Mouse (Mus musculus) heart, embryonic 16.5 days (tissue): Measurements from ENCODE around the gene Rnf26. TPM values are rescaled to one million over a fixed set of nuclear protein-coding genes. Genes with fewer than 3 reads are reported as not detected.
A peak's percentile ranks its signal among the peaks of the same experiment; 100 is the strongest.

Experiments used
- ATAC-seq: fragments of 200-750 bp; cut with Nextera tagmentation; replicated peaks from 2 replicates; pipeline ENCODE4 v1.8.0; 2017; ENCODE audit warnings: moderate number of reproducible peaks; ENCODE audit not compliant: insufficient read depth, low FRiP score; ENCODE audit errors: extremely low read depth
- H3K27ac ChIP-seq: fragments of 300-500 bp; sonication (generic); 2 replicates; pipeline ENCODE4 v1.5.1; 2014; ENCODE audit warnings: mild to moderate bottlenecking, low read length, control low read depth, moderate library complexity
- H3K27me3 ChIP-seq: fragments of 300-500 bp; sonication (generic); 2 replicates; pipeline ENCODE4 v1.6.1; 2014; ENCODE audit warnings: low read length, mixed read lengths; ENCODE audit not compliant: control insufficient read depth, insufficient read depth
- H3K36me3 ChIP-seq: fragments of 300-500 bp; sonication (generic); 2 replicates; pipeline ENCODE4 v1.6.1; 2014; ENCODE audit not compliant: control insufficient read depth, insufficient read depth
- H3K4me1 ChIP-seq: fragments of 300-500 bp; sonication (generic); 2 replicates; pipeline ENCODE4 v1.6.1; 2014; ENCODE audit warnings: low read length, mixed read lengths; ENCODE audit not compliant: control insufficient read depth, insufficient read depth
- H3K4me2 ChIP-seq: fragments of 300-500 bp; sonication (generic); 2 replicates; pipeline ENCODE4 v1.6.1; 2014; ENCODE audit warnings: low read depth, mild to moderate bottlenecking, control low read depth, low read length
- H3K4me3 ChIP-seq: fragments of 300-500 bp; sonication (generic); 2 replicates; pipeline ENCODE4 v1.5.1; 2014; ENCODE audit warnings: mild to moderate bottlenecking, control low read depth, low read length
- H3K9ac ChIP-seq: fragments of 300-500 bp; sonication (generic); 2 replicates; pipeline ENCODE4 v1.6.1; 2014; ENCODE audit warnings: low read length, control low read depth
- H3K9me3 ChIP-seq: fragments of 300-500 bp; sonication (generic); replicated peaks from 2 replicates; pipeline ENCODE4 v1.6.1; 2016; ENCODE audit warnings: low read length; ENCODE audit not compliant: control insufficient read depth
- WGBS: fragments of 180-500 bp; shearing (Covaris S2); extraction: QIAGEN DNeasy Blood & Tissue Kit; methylation state at CpG from one replicate; pipeline ENCODE4 v1.1.7; 2014; 5-methylcytosine and 5-hydroxymethylcytosine counted together
- polyA plus RNA-seq: library from polyadenylated mRNA; unstranded; fragments of >200 nt; fragmentation: Nextera tagmentation; extraction: Ambion mirVana; gene quantifications from 2 replicates; pipeline ENCODE4 v1.2.1, GENCODE M21; 2015

Rnf26 gene
- polyA plus RNA-seq, 1 experiment from 2014 or later: 31.7 TPM

DNA sequence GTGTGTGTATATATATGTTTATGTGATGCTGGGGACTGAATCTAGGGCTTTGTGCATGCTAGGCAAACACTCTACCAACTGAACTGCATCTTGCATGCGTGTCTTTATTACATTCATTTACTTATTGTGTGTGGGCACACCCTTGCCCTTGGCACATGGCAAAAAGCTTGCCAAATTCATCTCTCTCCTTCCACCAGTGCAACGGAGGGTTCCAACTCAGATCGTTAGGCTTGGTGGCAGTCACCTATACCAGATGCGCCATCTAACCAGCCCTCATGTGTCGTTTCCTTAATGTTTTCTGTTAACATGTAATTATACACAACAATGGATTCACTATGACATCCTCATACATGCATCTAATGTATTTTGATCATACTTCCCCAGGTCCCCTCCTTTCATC, 31.1 kb downstream of the Rnf26 start:
- 89% methylated on average over 5 of the region's 5 CpGs for WGBS
- no peaks in the 10 kb centered on the region for H3K9me3 ChIP-seq
- no peak overlapping the region for H3K4me2 ChIP-seq
- no peak overlapping the region for H3K9ac ChIP-seq
- no peak for ATAC-seq
- H3K36me3 ChIP-seq: no peaks in the 10 kb centered on the region
- peaks cover 57% of the 10 kb centered on the region for H3K4me1 ChIP-seq
- H3K27ac ChIP-seq: no peak overlapping the region
- H3K4me3 ChIP-seq: no peak overlapping the region
- H3K27me3 ChIP-seq: no peaks in the 10 kb centered on the region

DNA sequence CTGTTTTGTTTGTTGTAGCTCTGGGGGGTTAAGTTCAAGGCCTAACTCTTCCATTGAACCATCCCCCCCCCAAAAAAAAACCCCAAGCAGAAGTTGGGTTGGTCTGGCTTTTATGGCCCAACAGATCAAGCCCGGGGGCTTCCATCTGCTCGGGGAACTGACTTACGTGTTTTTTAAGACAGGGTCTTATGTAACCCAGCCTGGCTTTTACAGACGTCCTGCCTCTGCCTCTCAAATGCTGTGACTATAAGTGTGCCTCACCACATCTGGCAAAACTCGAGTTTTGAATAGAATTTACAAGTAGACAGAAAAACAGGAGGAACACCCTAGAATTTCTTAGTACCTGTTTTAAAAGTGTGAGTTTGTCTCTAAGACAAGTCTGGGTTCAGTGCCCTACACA, 31.7 kb downstream of the Rnf26 start:
- Histone ChIP-seq H3K4me3 (no peak overlapping the region), H3K4me2 (no peak overlapping the region), H3K9me3 (no peaks in the 10 kb centered on the region), H3K27me3 (no peaks in the 10 kb centered on the region), H3K9ac (no peak overlapping the region), H3K27ac (no peak overlapping the region), H3K4me1 (peaks cover 59% of the 10 kb centered on the region), H3K36me3 (no peaks in the 10 kb centered on the region)
- ATAC-seq: no peak
- WGBS: 69% methylated on average over 5 of the region's 5 CpGs

DNA sequence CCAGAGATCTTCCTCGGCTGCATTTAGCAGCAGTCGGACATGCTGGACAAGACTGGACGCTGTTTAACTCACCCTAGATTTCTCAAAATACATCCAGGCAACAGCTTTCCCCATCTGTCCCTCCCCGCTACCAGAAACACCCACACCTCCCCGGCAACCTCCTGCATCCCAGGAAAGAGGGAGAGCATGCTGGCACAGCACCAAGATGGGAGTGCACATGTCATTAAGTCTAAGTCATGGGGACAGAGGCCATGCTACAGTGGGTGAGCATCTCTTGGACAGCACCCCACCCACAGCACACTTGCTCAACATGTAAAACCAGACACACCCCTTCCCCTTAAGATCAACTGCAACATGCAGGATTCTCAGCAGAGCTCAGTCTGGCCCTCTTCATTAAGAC, 32.4 kb downstream of the Rnf26 start:
- no peak for ATAC-seq
- Histone ChIP-seq H3K4me1 (peaks cover 65% of the 10 kb centered on the region), H3K9me3 (no peaks in the 10 kb centered on the region), H3K4me3 (no peak overlapping the region), H3K4me2 (no peak overlapping the region), H3K27ac (peak overlapping the region; percentile 93), H3K9ac (no peak overlapping the region), H3K27me3 (no peaks in the 10 kb centered on the region), H3K36me3 (0 out of 2 replicates have a peak, but pooled peaks cover 2% of the 10 kb centered on the region)
- 40% methylated on average over 5 of the region's 5 CpGs for WGBS

DNA sequence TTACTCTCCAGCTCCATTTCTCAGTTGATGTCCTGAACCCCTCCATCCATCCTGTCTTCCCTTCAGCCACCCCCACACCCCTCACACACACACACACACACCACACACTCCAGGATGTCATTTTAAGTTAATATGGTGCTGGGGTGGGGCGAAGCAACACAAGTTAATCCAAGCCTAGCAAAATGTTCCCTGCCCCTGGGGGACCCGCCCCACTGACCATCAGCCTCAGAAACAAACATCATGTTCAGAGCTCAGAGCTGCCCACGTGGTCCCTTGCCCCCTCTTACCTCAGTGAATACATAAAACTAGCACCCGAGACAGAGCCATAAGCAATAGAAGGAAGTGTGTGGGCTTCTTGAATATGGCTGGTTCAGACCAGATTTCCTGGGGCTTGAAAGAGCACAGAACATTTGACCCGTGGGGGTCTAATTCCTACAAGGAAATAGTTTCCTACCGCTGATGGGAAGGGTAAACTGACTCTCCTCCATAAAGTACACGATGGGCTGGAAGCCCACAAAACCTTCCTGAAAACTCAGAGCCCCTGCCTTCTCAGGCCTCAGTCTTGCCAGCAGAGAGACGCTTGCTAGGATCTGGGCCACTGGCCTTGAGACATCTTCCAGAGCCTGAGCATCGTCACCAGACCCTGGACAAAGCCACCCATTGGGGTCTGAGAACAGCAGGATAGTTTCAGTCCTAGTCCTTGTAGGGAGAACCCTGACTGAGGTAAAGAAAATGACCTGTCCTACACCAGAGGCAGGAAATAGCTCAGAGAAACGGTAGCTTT, 33.1 kb downstream of the Rnf26 start:
- Histone ChIP-seq H3K4me1 (peaks cover 68% of the 10 kb centered on the region), H3K9ac (peak overlapping the region; percentile 28; the same call in 1 of the 2 replicates)
- 66% methylated on average over 10 of the region's 10 CpGs for WGBS

DNA sequence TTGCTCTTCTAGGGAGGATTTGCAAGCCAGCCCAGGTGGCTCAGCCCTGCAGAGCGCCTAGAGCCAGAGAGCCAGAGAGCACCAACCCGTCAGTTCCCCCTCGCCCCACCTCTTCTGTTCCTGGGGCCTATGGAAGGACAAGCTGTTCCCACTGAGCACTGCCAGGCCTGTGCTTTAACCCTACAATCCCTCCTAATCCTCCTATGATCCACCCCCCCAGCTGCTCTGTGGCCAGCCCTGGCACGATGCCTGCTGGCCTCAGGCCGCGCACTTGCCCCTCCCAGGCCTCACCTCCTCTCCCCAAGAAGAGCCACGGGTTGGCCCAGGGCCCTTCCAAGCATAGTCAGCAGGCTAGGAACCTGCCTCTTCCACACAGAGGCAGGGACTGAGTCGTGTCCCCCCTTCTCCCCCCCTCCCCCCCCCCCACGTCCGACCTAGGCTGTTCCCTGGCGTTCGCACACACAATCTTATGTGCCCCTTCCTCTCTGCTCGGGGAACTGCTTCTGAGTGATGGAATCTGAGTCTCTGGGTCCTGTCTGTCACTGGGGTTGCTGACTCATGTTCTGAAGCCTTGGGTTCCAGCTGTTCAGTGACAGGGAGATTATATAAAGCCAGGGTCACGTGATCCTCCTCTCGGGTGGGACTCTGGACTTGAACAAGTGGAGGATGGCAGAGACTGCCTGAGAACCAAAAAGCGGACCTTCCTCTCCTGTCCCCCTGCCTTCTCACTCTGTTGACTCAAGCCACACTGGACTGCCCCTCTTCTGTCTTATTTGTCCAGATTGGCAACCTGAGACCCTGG, 34.2 kb downstream of the Rnf26 start:
- peak overlapping the region; percentile 93 for H3K27ac ChIP-seq
- peak overlapping the region; percentile 15; the same call in 1 of the 2 replicates for H3K4me3 ChIP-seq
- 21% methylated on average over 16 of the region's 16 CpGs for WGBS
- H3K9me3 ChIP-seq: no peaks in the 10 kb centered on the region
- H3K27me3 ChIP-seq: no peaks in the 10 kb centered on the region
- H3K36me3 ChIP-seq: 0 out of 2 replicates have a peak, but pooled peaks cover 2% of the 10 kb centered on the region
- H3K4me1 ChIP-seq: peaks cover 64% of the 10 kb centered on the region
- peak overlapping the region; percentile 62 for H3K9ac ChIP-seq
- H3K4me2 ChIP-seq: peak overlapping the region; percentile 48; the same call in 1 of the 2 replicates
- ATAC-seq: peak; percentile 87

More for the DNA sequence above, 33.1 kb downstream of the Rnf26 start:
- no peak overlapping the region for H3K4me3 ChIP-seq
- H3K27ac ChIP-seq: peak overlapping the region; percentile 93
- no peak overlapping the region for H3K4me2 ChIP-seq
- ATAC-seq: no peak
- H3K27me3 ChIP-seq: no peaks in the 10 kb centered on the region
- H3K9me3 ChIP-seq: no peaks in the 10 kb centered on the region
- 0 out of 2 replicates have a peak, but pooled peaks cover 2% of the 10 kb centered on the region for H3K36me3 ChIP-seq

DNA sequence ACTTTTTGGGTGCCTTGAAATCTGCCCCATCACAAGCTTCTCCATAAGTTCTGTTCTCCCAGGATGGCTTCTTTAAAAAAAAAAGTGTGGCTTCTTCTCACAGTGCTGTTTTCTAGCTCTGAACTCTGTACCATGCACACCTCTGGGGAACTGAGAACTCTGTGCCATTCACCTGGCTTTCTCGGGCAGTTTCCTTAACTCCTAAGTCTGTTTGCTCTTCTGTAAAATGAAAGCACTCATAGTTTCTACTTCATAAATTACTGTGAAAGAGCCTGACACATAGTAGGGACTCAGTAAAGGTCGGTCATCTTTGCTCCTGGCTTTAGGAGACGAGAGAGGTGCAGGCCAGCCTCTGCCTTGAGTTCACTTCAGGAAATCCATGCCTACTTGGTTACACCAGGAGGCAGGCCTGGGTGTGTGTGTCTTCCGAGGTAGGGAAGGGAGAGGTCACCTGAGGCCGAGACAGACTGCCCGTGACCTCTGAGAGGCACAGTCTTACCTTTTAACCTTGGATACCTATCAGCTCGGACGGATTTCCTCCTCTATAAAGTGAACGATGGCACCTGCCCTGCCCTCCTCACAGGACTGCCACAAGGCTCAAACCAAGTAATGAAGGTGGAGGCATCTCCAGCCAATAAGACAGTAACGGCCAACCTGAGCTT, 35.0 kb downstream of the Rnf26 start:
- 0 out of 2 replicates have a peak, but pooled peaks cover 2% of the 10 kb centered on the region for H3K36me3 ChIP-seq
- no peaks in the 10 kb centered on the region for H3K9me3 ChIP-seq
- peaks cover 59% of the 10 kb centered on the region for H3K4me1 ChIP-seq
- no peak for ATAC-seq
- H3K4me2 ChIP-seq: peak overlapping the region; percentile 48; the same call in 1 of the 2 replicates
- H3K4me3 ChIP-seq: no peak overlapping the region
- WGBS: 66% methylated on average over 10 of the region's 10 CpGs
- peak overlapping the region; percentile 62 for H3K9ac ChIP-seq
- peak overlapping the region; percentile 93 for H3K27ac ChIP-seq
- no peaks in the 10 kb centered on the region for H3K27me3 ChIP-seq

DNA sequence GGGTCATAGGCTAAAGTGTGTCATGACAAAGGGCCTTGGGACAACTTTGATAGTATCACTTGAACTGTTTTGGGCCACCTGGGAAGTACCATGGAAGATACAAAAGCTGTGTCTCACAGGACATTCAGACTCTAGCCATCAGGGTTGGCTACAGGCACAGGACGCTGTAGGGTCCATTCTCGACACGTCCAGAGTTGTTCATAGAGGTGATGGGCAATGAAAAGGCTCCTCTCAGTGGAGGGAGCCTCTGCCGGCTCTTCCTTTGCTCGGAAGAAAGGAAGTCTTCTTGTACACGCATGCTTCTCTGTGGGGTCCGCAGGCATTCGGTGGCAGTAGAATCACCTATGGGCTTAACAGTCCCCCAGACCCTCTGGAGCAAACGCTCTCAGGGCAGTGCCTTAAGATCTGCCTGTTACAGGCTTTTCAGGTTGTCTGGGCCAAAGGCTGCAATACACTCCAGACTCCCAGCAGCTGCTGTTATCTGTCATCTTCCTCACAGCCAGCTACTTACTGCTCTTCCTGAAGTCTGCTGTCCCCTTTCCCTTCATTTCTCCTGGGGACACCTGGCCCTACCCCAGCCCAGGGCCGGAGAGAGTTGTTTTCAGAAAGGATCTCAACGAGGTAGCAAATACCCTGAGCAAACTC, 35.9 kb downstream of the Rnf26 start:
- WGBS: 78% methylated on average over 11 of the region's 11 CpGs
- H3K27me3 ChIP-seq: no peaks in the 10 kb centered on the region
- no peak overlapping the region for H3K4me2 ChIP-seq
- peak overlapping the region; percentile 93; the same call in 1 of the 2 replicates for H3K27ac ChIP-seq
- no peaks in the 10 kb centered on the region for H3K9me3 ChIP-seq
- no peak overlapping the region for H3K9ac ChIP-seq
- H3K4me1 ChIP-seq: peaks cover 60% of the 10 kb centered on the region
- H3K4me3 ChIP-seq: no peak overlapping the region
- ATAC-seq: no peak
- H3K36me3 ChIP-seq: 0 out of 2 replicates have a peak, but pooled peaks cover 2% of the 10 kb centered on the region

DNA sequence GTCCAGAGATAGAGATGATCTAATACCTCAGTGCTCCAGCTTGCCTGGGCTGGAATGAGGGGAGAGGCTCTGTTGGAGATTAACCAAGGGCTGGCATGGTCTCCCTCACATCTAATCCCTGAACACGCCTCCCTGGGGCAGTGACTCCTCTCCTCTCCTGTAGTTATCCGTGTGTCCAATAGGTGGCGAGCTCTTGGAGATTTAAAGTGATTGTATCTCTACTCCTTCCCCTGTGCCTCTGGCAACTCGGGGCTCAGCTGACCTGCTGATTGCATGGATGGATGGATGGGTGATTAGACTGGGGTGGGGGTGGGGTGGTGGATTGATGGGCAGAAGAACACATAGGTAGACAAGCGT, 36.6 kb downstream of the Rnf26 start:
- Histone ChIP-seq H3K27ac (no peak overlapping the region), H3K4me1 (peaks cover 67% of the 10 kb centered on the region), H3K36me3 (0 out of 2 replicates have a peak, but pooled peaks cover 2% of the 10 kb centered on the region), H3K9me3 (no peaks in the 10 kb centered on the region), H3K27me3 (no peaks in the 10 kb centered on the region), H3K4me3 (no peak overlapping the region), H3K9ac (no peak overlapping the region), H3K4me2 (peak overlapping the region; percentile 17; the same call in 1 of the 2 replicates)
- 21% methylated on average over 5 of the region's 5 CpGs for WGBS
- ATAC-seq: no peak
